Mouse (Mus musculus): ENCODE results near the gene Rap1a. TPM values are rescaled to one million over a fixed set of nuclear protein-coding genes. Genes with fewer than 3 reads are reported as not detected.

Rap1a gene
- polyA plus RNA-seq, 1 experiment from 2014 or later = 122 TPM

GRCm38 (mm10) chr3:105757323-105758083 lies 43.6 kb downstream of the Rap1a start:
- Histone ChIP-seq H3K36me3 (no peaks in the 10 kb centered on the region), H3K9ac (no peak overlapping the region), H3K27ac (no peak overlapping the region), H3K4me2 (no peak overlapping the region), H3K9me3 (no peaks in the 10 kb centered on the region), H3K4me3 (no peak overlapping the region), H3K4me1 (peaks cover 19% of the 10 kb centered on the region), H3K27me3 (no peaks in the 10 kb centered on the region)
- 62% methylated on average over 6 of the region's 6 CpGs for WGBS
- no peak for ATAC-seq (ENCODE audit: borderline replicate concordance, extremely low read depth, low FRiP score, low TSS enrichment)

DNA sequence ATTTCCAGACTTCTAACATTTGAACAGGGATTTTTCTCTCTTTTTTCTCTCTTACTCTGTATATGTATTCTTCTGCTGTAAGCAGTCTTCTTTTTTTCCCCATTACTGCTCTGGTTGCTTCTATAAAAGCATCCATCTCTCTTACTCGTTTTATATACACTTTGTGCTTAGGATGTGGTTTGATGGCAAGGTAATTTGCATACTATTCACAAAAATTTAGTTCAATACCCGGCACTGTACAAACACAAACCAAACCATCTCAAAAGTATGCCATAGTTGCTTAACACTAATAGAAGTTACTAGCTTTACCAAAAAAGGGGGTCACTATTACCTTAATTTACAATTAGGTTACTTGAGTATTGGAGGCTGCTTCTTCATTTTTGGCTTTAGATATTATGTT lies 44.6 kb downstream of the Rap1a start:
- Histone ChIP-seq H3K27ac (peak overlapping the region; percentile 10; the same call in 1 of the 2 replicates), H3K27me3 (no peaks in the 10 kb centered on the region), H3K4me2 (no peak overlapping the region), H3K9ac (no peak overlapping the region), H3K4me3 (no peak overlapping the region), H3K36me3 (no peaks in the 10 kb centered on the region), H3K9me3 (no peaks in the 10 kb centered on the region), H3K4me1 (peaks cover 19% of the 10 kb centered on the region)
- WGBS = 71% methylated on average over 2 of the region's 2 CpGs
- no peak for ATAC-seq (ENCODE audit: borderline replicate concordance, extremely low read depth, low FRiP score, low TSS enrichment)

DNA sequence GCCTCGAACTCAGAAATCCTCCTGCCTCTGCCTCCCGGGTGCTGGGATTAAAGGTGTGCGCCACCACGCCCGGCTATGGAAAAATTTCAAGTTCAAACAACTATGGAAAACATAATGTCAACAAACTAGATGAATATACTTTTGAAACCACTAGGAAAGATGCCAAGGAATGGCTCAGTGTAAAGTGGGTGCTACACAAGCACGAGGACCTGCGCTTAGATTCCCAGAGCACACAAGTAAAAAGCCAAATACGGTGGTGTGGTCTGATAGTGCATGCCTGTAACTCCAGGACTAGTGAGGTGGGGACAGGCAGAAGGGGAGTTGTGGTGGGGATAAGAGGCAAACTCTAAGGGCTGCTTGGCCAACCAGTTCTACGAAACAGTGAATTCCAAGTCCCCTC lies 46.0 kb downstream of the Rap1a start:
- no peak; the same call in 1 of the 2 replicates for ATAC-seq (ENCODE audit: borderline replicate concordance, extremely low read depth, low FRiP score, low TSS enrichment)

GRCm38 (mm10) chr3:105754184-105754583 lies 47.0 kb downstream of the Rap1a start:
- Histone ChIP-seq H3K9me3 (no peaks in the 10 kb centered on the region), H3K36me3 (peaks cover 4% of the 10 kb centered on the region; the same call in 1 of the 2 replicates), H3K4me2 (no peak overlapping the region), H3K27ac (no peak overlapping the region), H3K4me3 (no peak overlapping the region), H3K9ac (no peak overlapping the region), H3K27me3 (no peaks in the 10 kb centered on the region), H3K4me1 (peaks cover 19% of the 10 kb centered on the region)
- 79% methylated on average over 3 of the region's 3 CpGs for WGBS
- ATAC-seq (ENCODE audit: borderline replicate concordance, extremely low read depth, low FRiP score, low TSS enrichment) = no peak

More for the DNA sequence above, 46.0 kb downstream of the Rap1a start:
- Histone ChIP-seq H3K36me3 (no peaks in the 10 kb centered on the region), H3K4me2 (no peak overlapping the region), H3K9ac (no peak overlapping the region), H3K4me3 (no peak overlapping the region), H3K4me1 (peaks cover 19% of the 10 kb centered on the region), H3K9me3 (no peaks in the 10 kb centered on the region), H3K27ac (no peak overlapping the region), H3K27me3 (no peaks in the 10 kb centered on the region)
- 78% methylated on average over 9 of the region's 9 CpGs for WGBS

- H3K27me3 ChIP-seq = no peaks in the 10 kb centered on the region
- ATAC-seq (ENCODE audit: borderline replicate concordance, extremely low read depth, low FRiP score, low TSS enrichment) = no peak
- WGBS = 60% methylated on average over 2 of the region's 2 CpGs
These were observed 50.3 kb downstream of the Rap1a start for GRCm38 (mm10) chr3:105750810-105751209.

DNA sequence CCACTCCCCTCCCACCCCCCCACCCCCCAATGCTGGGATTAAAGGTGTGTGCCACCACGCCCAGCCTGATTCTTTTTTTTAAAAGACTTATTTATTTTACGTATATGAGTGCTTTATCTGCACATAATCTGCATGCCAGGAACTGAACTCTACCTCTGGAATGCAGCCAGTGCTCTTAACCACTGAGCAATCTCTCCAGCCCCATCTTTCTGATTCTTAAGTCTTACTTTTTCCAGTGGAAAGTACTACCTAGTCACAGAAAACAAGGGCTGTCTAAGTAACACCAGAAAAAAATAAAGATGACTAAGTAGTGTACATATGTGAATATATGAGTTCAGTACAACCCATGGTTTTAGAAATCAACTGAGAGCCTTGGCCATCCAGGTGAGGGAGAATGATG lies 54.6 kb downstream of the Rap1a start:
- H3K36me3 ChIP-seq = peaks cover 10% of the 10 kb centered on the region; the same call in 1 of the 2 replicates
- H3K9me3 ChIP-seq = no peaks in the 10 kb centered on the region
- no peak overlapping the region for H3K4me3 ChIP-seq
- no peak for ATAC-seq (ENCODE audit: borderline replicate concordance, extremely low read depth, low FRiP score, low TSS enrichment)
- no peaks in the 10 kb centered on the region for H3K27me3 ChIP-seq
- H3K4me2 ChIP-seq = no peak overlapping the region
- 65% methylated on average over 2 of the region's 2 CpGs for WGBS
- no peaks in the 10 kb centered on the region for H3K4me1 ChIP-seq
- no peak overlapping the region for H3K9ac ChIP-seq
- no peak overlapping the region for H3K27ac ChIP-seq

More at GRCm38 (mm10) chr3:105750810-105751209, 50.3 kb downstream of the Rap1a start:
- no peak overlapping the region for H3K27ac ChIP-seq
- H3K4me3 ChIP-seq = no peak overlapping the region
- no peaks in the 10 kb centered on the region for H3K9me3 ChIP-seq
- no peak overlapping the region for H3K9ac ChIP-seq
- peaks cover 10% of the 10 kb centered on the region; the same call in 1 of the 2 replicates for H3K36me3 ChIP-seq
- H3K4me1 ChIP-seq = peaks cover 6% of the 10 kb centered on the region; the same call in 1 of the 2 replicates
- no peak overlapping the region for H3K4me2 ChIP-seq

GRCm38 (mm10) chr3:105737666-105738065 lies 63.5 kb downstream of the Rap1a start:
- no peak overlapping the region for H3K9ac ChIP-seq
- WGBS = 79% methylated on average over 3 of the region's 3 CpGs

DNA sequence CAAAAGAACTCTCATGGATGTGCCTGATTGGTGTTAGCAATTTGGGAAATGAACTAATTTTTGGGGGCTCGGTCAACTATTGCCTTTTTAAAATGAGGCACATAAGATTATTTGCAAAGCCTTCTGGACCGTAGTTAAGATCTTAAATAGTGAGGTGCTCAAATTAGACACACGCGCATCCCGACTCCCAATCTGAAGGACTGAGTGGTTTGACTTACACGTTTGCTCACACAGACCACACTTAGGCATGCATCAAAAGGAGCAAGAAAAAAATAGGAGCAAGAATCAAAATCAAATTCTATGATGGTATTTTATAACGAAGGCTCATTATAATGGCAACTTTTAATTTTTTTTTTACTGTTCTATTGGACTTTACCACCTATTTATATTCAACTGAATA lies 64.1 kb downstream of the Rap1a start:
- Histone ChIP-seq H3K36me3 (peaks cover 24% of the 10 kb centered on the region; the same call in 1 of the 2 replicates), H3K4me3 (no peak overlapping the region), H3K9me3 (no peaks in the 10 kb centered on the region), H3K27me3 (no peaks in the 10 kb centered on the region), H3K4me2 (no peak overlapping the region), H3K27ac (no peak overlapping the region), H3K9ac (no peak overlapping the region), H3K4me1 (no peaks in the 10 kb centered on the region; the same call in 1 of the 2 replicates)
- no peak for ATAC-seq (ENCODE audit: borderline replicate concordance, extremely low read depth, low FRiP score, low TSS enrichment)
- WGBS = 85% methylated on average over 7 of the region's 7 CpGs

More at GRCm38 (mm10) chr3:105737666-105738065, 63.5 kb downstream of the Rap1a start:
- Histone ChIP-seq H3K9me3 (no peaks in the 10 kb centered on the region), H3K4me1 (no peaks in the 10 kb centered on the region; the same call in 1 of the 2 replicates), H3K27me3 (no peaks in the 10 kb centered on the region), H3K27ac (no peak overlapping the region), H3K4me3 (no peak overlapping the region), H3K4me2 (no peak overlapping the region), H3K36me3 (peaks cover 24% of the 10 kb centered on the region; the same call in 1 of the 2 replicates)
- no peak for ATAC-seq (ENCODE audit: borderline replicate concordance, extremely low read depth, low FRiP score, low TSS enrichment)

- WGBS = 55% methylated on average over 1 of the region's 1 CpGs
- ATAC-seq (ENCODE audit: borderline replicate concordance, extremely low read depth, low FRiP score, low TSS enrichment) = no peak
These were observed 65.0 kb downstream of the Rap1a start for GRCm38 (mm10) chr3:105736148-105736547.

GRCm38 (mm10) chr3:105735285-105735684 lies 65.9 kb downstream of the Rap1a start:
- Histone ChIP-seq H3K4me3 (no peak overlapping the region), H3K4me1 (no peaks in the 10 kb centered on the region; the same call in 1 of the 2 replicates), H3K27ac (peak overlapping the region; percentile 31; the same call in 1 of the 2 replicates), H3K9me3 (no peaks in the 10 kb centered on the region), H3K4me2 (no peak overlapping the region), H3K27me3 (no peaks in the 10 kb centered on the region), H3K36me3 (peaks cover 37% of the 10 kb centered on the region; the same call in 1 of the 2 replicates), H3K9ac (no peak overlapping the region)
- ATAC-seq (ENCODE audit: borderline replicate concordance, extremely low read depth, low FRiP score, low TSS enrichment) = no peak

More at GRCm38 (mm10) chr3:105736148-105736547, 65.0 kb downstream of the Rap1a start:
- no peaks in the 10 kb centered on the region for H3K27me3 ChIP-seq
- no peak overlapping the region for H3K4me2 ChIP-seq
- no peaks in the 10 kb centered on the region for H3K9me3 ChIP-seq
- no peak overlapping the region for H3K9ac ChIP-seq
- peaks cover 29% of the 10 kb centered on the region; the same call in 1 of the 2 replicates for H3K36me3 ChIP-seq
- no peak overlapping the region for H3K4me3 ChIP-seq
- H3K27ac ChIP-seq = no peak overlapping the region
- no peaks in the 10 kb centered on the region; the same call in 1 of the 2 replicates for H3K4me1 ChIP-seq

- peaks cover 36% of the 10 kb centered on the region; the same call in 1 of the 2 replicates for H3K36me3 ChIP-seq
- no peak overlapping the region for H3K4me3 ChIP-seq
- no peak overlapping the region for H3K4me2 ChIP-seq
- no peaks in the 10 kb centered on the region; the same call in 1 of the 2 replicates for H3K4me1 ChIP-seq
- no peaks in the 10 kb centered on the region for H3K9me3 ChIP-seq
- H3K9ac ChIP-seq = no peak overlapping the region
- 69% methylated on average over 4 of the region's 4 CpGs for WGBS
- ATAC-seq (ENCODE audit: borderline replicate concordance, extremely low read depth, low FRiP score, low TSS enrichment) = no peak
- H3K27ac ChIP-seq = no peak overlapping the region
- H3K27me3 ChIP-seq = no peaks in the 10 kb centered on the region
These were observed 67.6 kb downstream of the Rap1a start for GRCm38 (mm10) chr3:105733538-105733937.

- H3K27ac ChIP-seq = no peak overlapping the region
- H3K36me3 ChIP-seq = peaks cover 33% of the 10 kb centered on the region; the same call in 1 of the 2 replicates
- H3K27me3 ChIP-seq = no peaks in the 10 kb centered on the region
- no peak overlapping the region for H3K4me3 ChIP-seq
- WGBS = 91% methylated on average over 4 of the region's 4 CpGs
- H3K9me3 ChIP-seq = no peaks in the 10 kb centered on the region
- no peak overlapping the region for H3K9ac ChIP-seq
- H3K4me2 ChIP-seq = no peak overlapping the region
- H3K4me1 ChIP-seq = no peaks in the 10 kb centered on the region; the same call in 1 of the 2 replicates
- no peak for ATAC-seq (ENCODE audit: borderline replicate concordance, extremely low read depth, low FRiP score, low TSS enrichment)
These were observed 68.8 kb downstream of the Rap1a start for GRCm38 (mm10) chr3:105732360-105732759.

Measured in lung, embryonic 15.5 days (tissue).